Mouse (Mus musculus) skeletal muscle tissue, adult 2 months (tissue): Measurements from ENCODE around the gene Kcna10.

ENCODE experiments used
- DNase-seq: peaks from one replicate; pipeline ENCODE4 v3.0.0-alpha.2; 2012; ENCODE audit warnings: low read depth, low spot score

The Kcna10 gene

DNA sequence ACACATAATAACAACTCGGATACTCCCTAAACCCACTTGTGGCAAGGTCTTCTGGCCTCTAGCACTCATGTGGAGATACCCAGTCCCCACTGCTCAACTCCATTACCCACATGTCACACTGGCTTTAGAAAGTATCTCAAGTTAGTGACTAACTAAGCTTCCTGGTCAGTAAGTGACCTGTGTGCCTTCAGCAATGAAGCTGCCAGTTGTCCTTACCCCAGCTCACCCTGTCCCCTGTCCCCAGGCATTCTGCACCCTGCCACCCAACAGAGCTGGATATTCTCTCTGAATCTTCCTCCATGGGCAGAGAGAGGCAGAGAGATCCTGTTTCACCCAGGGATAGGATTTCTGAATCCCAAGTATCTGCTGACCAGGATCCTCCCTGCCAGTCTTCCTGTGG, at the start of gene Kcna10:
Kcna10 (plus strand) TSS at position 301 of the 400 bp plus-strand sequence.
- DNase-seq = peak; percentile 23

DNA sequence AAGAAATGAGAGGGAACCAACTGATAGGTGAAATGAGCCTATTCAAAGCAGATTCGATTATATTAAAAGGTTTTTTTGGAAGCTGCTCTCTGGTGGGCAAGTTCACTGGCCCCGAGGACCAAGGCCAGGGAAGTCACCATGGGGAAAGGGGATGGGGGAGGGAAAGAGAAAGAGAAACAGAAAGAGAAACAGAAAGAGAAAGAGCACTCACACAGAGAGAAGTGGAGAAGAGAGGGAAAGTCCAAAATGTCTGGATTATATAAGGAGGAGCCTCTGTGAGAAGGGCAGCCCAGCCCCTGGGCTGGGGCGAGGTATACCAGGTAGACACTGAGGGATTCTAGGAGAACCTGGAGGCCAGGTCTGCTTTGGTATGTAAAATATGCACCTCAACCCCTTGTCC, 48.4 kb upstream of the Kcna10 start:
- no peak for DNase-seq

- DNase-seq = no peak
Measured at GRCm38 (mm10) chr3:107147126-107147525, 35.7 kb upstream of the Kcna10 start.

GRCm38 (mm10) chr3:107149006-107149405, 33.9 kb upstream of the Kcna10 start:
- peak; percentile 32 for DNase-seq

GRCm38 (mm10) chr3:107150469-107150868, 32.4 kb upstream of the Kcna10 start:
- DNase-seq = no peak

DNA sequence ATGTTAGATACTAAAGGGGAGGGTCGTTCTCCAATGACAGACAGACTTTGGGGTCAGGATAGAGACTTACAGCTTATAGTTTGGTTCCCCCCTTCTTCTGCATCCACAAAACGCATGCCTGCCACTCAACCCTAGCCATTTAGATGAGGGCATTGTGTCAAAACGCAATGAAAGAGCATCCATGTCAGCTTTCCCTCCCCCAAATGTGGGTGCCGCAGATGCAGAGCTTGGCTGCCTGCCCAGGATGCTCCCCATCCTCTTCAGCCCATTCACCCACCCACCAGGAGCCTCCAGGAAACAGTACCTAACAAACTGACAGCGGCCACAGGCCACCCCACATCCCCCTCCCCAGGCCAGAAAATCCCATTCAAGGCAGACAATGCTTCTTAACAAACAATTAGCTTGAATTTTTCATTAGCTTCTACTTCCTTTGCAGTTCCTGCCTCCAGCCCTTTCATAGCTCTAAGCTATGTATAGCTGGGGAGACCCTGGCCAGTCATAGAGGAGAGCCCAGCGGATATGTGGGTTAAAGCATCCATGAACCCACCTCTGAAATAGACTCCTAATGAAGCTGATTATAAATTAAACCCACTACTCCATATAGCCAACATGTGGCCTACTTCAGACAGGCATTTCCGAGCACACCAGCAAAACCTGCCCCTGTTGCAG, 31.9 kb upstream of the Kcna10 start:
- DNase-seq = no peak

- no peak for DNase-seq
Measured at GRCm38 (mm10) chr3:107153772-107154655, 28.8 kb upstream of the Kcna10 start.

- DNase-seq = no peak
Measured at GRCm38 (mm10) chr3:107158856-107159255, 24.0 kb upstream of the Kcna10 start.

- DNase-seq = no peak
Measured at GRCm38 (mm10) chr3:107159418-107159817, 23.4 kb upstream of the Kcna10 start.

- DNase-seq = no peak
Measured at GRCm38 (mm10) chr3:107159859-107160324, 23.0 kb upstream of the Kcna10 start.

DNA sequence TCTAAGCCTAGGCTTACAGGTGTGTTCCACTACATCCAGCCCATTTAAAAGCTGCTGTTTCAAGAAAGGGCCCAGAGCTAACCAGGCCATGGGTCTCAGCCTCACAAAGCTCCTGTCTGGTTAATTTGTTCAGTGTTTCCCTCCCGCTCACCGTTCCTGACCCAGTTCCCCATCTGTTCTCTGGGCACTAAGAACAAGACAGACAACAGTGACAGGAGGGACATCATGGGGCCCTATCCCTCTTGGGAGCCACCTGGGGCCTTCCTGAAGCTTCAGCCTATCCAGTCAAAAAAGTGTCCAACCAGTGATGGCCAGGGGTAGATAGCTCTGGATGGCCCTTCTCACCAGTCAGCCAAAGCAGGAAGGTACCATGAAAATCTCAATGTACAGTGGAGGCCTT, 20.1 kb upstream of the Kcna10 start:
- no peak for DNase-seq

DNA sequence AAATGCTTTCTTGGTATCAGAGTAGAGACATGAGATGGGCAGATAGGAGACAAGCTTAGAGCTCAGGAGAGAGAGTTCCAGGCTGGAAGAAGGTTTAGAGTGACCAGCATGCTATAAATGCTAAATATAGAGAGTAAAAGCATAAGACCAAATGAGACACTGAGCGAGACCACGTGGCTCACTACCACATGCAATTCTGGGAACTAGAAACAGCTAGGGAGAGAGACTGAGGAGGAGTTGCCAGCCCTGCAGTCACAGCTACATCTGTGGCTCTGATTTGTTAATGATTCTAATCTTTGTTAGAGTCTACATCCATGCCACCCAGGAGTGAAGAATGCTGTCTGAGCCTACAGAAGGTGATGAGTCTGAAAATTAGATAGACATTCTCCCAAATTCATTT, 13.3 kb upstream of the Kcna10 start:
- peak; percentile 40 for DNase-seq

- DNase-seq = no peak
Measured at GRCm38 (mm10) chr3:107171964-107172363, 10.9 kb upstream of the Kcna10 start.

GRCm38 (mm10) chr3:107172556-107172955, 10.3 kb upstream of the Kcna10 start:
- no peak for DNase-seq

DNA sequence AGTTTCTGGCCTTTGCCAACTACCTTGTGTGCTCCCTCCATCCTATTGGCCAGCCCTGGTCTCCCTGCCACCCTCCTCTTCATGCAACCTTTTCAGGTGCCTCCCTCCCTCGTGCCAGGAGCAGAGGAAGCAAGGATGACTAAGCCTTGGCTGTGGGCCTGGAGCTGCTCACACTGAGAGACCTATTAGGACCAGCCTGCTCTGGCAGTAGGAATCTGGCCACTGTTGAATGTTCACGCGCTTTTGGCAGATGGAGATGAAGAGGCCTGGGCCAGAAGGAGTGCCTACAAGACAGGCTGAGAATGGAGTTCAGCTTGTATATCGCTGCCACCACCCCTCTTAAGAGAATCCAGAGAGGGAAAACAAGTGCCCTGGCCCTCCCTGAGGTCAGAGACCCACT, 7.4 kb upstream of the Kcna10 start:
- peak; percentile 21 for DNase-seq

GRCm38 (mm10) chr3:107176501-107176900, 6.4 kb upstream of the Kcna10 start:
- no peak for DNase-seq

DNA sequence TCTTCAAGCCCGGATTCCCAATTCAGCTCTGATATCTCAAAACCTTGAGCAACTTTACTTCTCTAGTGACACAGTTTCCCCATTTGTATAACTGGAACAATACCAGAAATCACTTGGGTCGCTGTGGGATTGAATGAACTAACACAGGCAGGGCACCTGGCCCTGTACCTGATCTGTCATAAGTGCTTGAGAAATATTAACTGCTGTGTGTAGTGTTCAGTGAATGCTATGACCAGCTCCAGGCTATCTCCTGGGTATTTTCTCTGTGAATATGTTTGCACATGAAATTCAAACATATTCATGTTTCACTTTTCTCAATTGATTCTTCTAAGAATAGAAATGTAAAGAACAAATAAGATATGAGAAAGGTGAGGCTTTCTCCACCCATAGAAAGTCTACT, 2.0 kb upstream of the Kcna10 start:
- no peak for DNase-seq

DNA sequence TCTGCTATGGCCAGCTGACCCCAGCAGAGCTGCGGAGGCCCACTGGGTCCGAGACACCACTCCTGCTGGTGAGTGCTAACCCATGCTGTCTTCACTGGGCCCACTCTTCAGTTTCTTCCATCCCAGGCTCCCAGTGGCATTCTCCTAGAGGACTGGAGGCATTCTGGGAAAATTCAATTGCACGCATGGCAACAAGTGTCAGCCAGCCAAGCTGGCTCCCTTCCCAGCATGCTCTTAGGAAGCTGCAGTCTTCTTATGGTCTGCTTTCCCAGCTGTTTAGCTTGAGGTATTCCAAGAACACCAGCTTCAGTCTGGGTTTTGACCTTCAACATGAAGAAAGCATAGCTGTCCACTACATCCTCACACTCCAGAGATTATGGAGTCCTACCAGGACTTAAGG, 322 bp downstream of the Kcna10 start:
- no peak for DNase-seq

DNA sequence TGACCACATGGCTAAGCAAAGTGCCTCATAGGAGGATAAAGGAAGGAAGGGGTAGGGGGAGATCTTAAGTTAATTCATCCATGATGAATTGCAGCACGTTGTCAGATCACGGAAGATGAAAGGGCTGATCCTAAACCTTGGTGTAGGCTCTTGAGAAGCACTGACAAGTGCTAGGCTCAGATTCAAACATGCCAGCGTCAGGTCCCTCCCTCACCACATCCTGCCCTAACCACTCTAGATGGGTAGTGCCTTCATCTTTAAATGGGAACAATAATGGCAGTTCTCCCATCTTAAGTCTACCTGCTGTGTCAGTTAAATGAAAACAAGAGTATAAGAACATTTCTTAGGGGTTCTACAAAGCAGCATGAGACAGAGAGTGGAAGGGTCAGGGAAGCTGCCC, 2.7 kb downstream of the Kcna10 start:
- no peak for DNase-seq

DNA sequence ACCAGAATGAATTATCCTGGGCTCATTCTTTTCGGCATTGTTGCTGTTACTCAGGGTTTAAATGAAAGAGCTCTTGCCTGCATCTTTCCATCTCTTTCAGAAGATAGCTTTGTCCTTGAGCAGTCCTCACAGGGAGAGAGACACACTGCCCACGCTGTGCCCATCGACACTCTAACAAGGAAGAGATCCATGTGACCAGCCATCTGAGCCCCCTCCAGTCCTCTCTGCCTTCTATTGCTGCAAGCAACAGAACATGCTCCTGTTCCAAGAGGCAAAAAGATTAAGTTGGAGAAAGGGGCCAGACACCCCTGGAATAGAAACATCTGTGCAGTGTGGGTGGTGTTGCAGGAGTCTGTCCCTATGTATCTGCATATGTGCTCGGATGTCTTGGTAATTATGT, 4.2 kb downstream of the Kcna10 start:
- no peak for DNase-seq

DNA sequence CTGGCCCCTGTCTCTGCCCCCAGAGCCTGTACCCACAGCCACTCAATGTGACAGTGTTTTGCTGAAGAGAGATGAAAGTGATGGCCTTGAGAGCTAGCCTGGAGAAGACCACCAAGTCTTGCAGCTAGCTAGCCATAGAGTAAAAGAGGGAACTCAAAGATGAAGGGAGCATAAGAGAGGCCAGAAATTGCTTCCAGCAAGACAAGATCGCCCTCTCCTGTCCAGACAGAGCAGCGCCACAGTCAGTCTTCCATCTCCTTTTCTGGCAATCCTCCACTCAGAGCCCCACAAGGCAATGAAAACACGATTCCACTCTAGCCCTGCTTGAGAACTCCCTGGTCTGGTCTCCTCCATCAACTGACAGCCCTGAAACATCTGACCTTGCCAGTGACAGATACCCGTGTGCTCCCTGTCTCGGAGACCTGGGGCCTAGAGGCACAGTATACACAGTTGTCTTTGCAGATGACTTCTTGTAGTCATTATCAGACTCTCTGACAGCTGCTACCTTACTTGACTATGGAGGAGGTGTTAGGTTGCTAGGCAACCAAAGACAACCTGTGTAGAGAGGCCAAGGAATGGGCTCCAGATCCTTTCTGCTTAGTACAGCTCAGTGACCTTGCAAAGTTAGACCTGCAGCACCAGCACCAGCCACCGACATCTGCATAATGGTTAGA, 5.5 kb downstream of the Kcna10 start:
- peak; percentile 18 for DNase-seq
